Mouse (Mus musculus) mouse embryonic stem cell (cell line): Measurements from ENCODE around the gene Arhgap1.

ENCODE experiments used
- in situ Hi-C, 2 experiments: fragments of 300-500 bp; cut with MboI; formaldehyde crosslinking; loops; 1 replicate in 1 of 2; 3 replicates in 1 of 2; pipeline ENCODE4 v1.14.3; 2019 to 2020; ENCODE audit warnings: low sequenced_read_pairs in 2 of 2, low pct_unique_long_range_greater_than_20kb in 1 of 2, mixed read lengths in 1 of 2; ENCODE audit not compliant: unreplicated experiment in 1 of 2

Arhgap1 gene

GRCm38 (mm10) chr2:91673587-91673986 lies 23.9 kb downstream of the Arhgap1 start:
- in situ Hi-C loops = no loop called here

GRCm38 (mm10) chr2:91674895-91675294 lies 25.2 kb downstream of the Arhgap1 start:
- in situ Hi-C loops = no loop called here

GRCm38 (mm10) chr2:91676420-91676819 lies 26.8 kb downstream of the Arhgap1 start:
- in situ Hi-C loops = no loop called here

GRCm38 (mm10) chr2:91676961-91677360 lies 27.3 kb downstream of the Arhgap1 start:
- in situ Hi-C loops = no loop called here

- in situ Hi-C loops = no loop called here
Measured at GRCm38 (mm10) chr2:91682850-91683249, 33.2 kb downstream of the Arhgap1 start.

GRCm38 (mm10) chr2:91683919-91684318 lies 34.3 kb downstream of the Arhgap1 start:
- in situ Hi-C loops = no loop called here

GRCm38 (mm10) chr2:91689452-91689851 lies 39.8 kb downstream of the Arhgap1 start:
- in situ Hi-C loops = no loop called here

- in situ Hi-C loops = no loop called here
Measured at GRCm38 (mm10) chr2:91695436-91696224, 46.0 kb downstream of the Arhgap1 start.

GRCm38 (mm10) chr2:91696225-91696590 lies 46.5 kb downstream of the Arhgap1 start:
- in situ Hi-C loops = no loop called here

- in situ Hi-C loops = no loop called here
Measured at GRCm38 (mm10) chr2:91699225-91699624, 49.6 kb downstream of the Arhgap1 start.

- in situ Hi-C loops = no loop called here
Measured at GRCm38 (mm10) chr2:91701366-91701765, 51.7 kb downstream of the Arhgap1 start.

GRCm38 (mm10) chr2:91705736-91706135 lies 56.1 kb downstream of the Arhgap1 start:
- in situ Hi-C loops = no loop called here

GRCm38 (mm10) chr2:91706456-91706855 lies 56.8 kb downstream of the Arhgap1 start:
- in situ Hi-C loops = no loop called here

GRCm38 (mm10) chr2:91708361-91708760 lies 58.7 kb downstream of the Arhgap1 start:
- in situ Hi-C loops = no loop called here

- in situ Hi-C loops = no loop called here
Measured at GRCm38 (mm10) chr2:91710272-91711234, 60.9 kb downstream of the Arhgap1 start, which contains the start of the genes Atg13 and Harbi1. Gene Atg13 (minus strand): TSS chr2:91710576. Gene Harbi1 (plus strand): TSS chr2:91710852.

GRCm38 (mm10) chr2:91711256-91711925 lies 61.7 kb downstream of the Arhgap1 start:
- in situ Hi-C loops = no loop called here

GRCm38 (mm10) chr2:91714921-91715320 lies 65.3 kb downstream of the Arhgap1 start:
- in situ Hi-C loops = no loop called here

- in situ Hi-C loops = no loop called here
Measured at GRCm38 (mm10) chr2:91718276-91718675, 68.6 kb downstream of the Arhgap1 start.
